Mouse (Mus musculus) G1E-ER4 (cell line): Measurements from ENCODE around the gene Stat6. TPM values are rescaled to one million over a fixed set of nuclear protein-coding genes. Genes with fewer than 3 reads are reported as not detected.

ENCODE experiments used
- GATA1 ChIP-seq: IDR thresholded peaks from one replicate; pipeline ENCODE4 v1.8.0; 2012; ENCODE audit warnings: low read length, inconsistent platforms
- polyA plus RNA-seq: library from polyadenylated mRNA; stranded (reverse); fragments of >175 nt; gene quantifications from 2 replicates; pipeline ENCODE4 v1.2.3, GENCODE M21; 2012

Gene Stat6
- polyA plus RNA-seq, 1 experiment = 30.3 TPM

DNA sequence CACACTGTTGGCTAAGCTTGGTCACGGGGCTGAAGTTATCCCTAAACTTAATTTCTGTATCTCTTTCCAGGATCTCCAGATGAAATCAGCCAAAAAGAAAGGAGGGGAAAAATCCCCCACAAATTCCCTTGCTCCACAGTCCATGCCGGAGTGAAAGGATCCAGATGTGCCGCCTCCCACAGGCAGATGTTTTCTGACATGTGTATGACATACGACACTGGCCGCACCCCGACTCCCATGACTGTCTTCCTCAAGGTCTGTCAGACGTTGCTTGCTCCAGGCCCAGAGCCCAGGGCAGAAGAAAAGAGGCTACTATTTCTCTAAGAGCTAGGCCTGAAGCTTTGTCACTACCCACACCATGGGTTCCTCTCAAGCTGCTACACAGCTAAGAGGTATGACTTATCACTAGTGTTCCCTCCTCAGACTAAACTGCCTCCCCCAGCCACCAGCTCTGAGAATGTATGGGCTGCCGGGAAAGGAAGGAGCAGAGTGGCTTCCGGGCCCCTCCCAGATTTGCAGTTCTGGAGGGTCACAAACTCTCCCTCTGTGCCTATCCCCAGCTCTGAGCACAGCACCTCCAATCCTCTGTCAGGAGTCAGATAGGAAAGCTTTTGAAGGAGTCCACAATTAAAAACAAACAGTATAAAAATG is 33.2 kb upstream of the Stat6 start:
- no peak for TF ChIP-seq GATA1

DNA sequence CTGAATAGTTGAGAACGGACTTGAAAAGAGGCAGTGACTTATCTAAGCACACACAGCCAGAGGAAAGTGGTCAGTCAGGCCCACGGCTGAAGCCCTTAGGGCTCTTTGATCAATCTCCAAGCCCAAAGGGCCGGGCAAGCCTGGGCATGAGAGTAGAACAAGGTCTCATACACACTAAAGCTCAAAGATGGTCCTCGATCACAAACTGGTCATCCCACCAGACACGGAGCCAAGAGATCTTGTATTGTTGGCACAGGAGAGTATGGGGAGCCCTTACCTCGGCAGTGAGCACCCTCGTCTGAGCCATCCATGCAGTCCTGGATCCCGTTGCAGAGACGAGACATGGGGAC is 32.7 kb upstream of the Stat6 start:
- TF ChIP-seq GATA1 = no peak

DNA sequence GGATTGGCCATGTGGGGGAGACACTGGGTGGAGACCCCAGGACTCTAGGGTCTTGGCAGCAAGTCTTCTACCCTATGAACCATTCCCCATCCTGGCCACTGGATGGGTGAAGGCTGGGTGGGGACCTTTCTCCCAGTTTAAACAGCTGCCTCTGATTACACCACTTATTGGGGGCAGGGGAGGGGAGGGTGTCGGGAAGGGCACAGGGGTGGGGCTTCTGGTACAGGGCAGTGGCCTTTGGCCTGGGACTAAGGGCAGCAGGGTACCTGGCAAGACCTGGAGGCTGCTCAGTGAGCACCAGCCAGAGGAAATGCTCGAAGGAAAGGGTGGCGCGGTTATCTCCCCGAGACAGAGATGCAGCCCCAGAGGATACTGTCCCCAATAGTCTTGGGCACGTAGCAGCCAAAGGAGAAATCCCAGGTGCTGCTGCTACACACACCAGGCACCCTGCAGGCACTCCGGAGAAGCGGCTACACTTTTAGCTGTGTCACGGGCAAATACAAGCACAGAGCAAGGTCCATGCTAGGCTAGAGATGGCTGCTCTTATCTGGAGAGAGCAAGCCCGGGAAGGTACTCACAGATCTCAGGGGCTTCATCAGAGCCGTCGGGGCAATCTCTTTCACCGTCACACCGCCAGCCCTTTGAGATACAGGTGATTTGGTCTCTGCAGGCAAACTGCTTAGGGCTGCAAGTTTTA is 30.6 kb upstream of the Stat6 start:
- TF ChIP-seq GATA1 = no peak

DNA sequence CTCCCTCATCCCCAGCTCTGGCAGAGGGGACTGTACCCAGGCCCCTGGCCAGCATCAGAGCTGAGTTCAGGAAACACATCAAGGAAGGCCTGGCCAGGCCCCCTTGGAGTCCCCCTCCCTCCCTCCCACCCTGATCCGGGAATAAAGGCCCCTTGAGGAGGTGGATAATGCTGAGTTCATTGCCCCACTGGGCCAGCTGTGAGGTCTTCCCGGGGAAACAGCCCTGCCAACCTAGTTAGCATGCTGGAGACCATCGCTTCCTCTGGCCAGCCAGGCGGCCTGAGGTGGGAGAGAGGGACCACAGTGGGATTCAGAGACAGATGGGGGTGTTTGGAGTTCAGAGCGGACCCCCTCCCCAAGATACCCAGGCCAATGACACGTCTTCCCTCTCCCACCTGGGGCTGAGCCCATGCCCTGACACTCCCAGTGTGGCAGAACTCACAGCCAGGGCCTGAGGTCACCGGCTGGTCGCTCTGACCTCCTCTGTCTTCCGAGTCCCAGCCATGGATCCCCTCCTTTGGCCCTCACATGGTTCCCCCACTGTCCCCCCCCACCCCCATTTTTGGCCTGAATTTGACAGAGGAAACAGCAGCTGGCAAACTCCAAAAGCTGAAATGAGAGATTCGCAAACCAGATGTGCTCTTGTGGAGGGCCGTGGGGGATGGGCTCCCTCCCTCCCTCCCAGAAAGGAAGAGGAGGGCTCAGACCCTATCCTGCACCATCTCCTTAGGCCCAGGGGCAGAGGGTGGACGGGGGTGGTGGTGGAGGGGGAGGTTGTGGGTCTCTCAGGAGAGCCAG is 28.4 kb upstream of the Stat6 start:
- TF ChIP-seq GATA1 = no peak

DNA sequence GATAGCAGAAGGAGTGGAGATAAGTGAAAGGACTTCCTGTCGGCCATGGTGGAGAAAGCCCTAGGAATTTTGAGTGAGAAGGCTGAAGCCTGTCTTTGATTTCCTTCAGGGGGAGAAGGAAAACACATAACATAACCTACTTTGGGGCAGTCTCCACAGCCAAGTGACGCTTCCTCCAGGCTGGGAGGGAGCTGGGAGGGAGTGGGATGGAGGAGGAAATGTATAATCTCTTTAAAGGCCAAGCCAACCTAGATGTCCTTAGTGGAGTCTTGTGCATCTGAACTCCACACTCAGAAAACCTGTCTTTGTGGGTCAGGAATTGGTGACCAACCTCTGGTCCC is 27.8 kb upstream of the Stat6 start:
- no peak for TF ChIP-seq GATA1

DNA sequence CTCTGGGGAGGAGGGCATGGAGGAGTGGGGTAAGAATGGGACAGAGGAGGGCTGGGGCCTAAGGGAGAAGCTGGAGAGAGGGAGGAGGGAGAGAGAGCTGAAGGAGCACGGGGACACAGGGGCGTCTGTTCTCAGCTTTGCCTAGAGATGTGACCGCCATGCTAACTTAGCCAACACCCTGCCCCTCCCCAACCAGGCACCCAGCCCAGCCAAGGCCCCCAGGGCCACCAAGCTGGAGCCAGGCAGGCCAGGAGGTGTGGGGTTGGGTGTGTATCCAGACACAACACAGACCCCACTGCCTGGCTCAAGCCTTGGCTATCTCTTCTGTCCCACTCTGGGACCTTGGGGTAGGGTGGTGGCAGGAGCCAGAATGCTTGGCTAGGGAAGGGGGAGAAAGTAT is 27.2 kb upstream of the Stat6 start:
- no peak for TF ChIP-seq GATA1

DNA sequence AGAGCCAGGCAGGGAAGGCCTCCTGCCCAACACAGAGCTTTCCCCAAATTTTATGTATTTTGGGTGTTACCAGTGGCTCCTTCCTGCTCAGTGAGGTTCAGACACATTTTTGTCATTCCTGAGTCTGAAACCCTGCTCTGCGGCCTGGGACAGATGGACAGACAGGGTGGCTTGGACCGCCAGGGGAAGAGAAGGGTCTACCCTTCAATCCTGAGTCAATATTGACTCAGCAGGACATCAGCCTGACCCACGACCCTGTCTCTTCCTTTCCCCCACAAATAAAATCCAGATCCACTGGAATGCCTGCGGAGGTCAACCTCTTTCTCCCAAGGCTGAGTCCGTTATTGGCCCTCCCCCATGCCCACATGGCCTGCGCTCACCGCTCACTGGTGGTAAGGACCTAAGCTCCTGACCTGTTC is 26.5 kb upstream of the Stat6 start:
- no peak for TF ChIP-seq GATA1

DNA sequence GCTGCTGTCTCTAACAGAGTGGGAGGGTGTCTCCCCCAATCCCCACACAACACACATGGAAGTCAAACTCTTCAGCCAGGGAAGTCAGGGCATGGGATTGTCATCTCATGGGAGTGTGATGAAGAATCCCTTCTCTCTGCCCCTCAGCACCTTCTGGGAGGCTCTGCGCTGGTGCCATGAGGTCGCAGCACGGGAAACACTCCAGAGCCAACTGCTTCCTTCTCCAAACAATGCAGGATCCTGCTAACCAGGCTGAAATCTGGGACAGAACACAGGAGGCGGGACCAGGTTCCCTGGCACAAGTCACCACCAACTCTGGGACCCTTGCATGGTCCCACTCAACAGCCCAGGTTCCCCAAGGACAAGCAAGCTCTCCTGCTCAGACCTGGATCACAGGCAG is 25.5 kb upstream of the Stat6 start:
- no peak for TF ChIP-seq GATA1

DNA sequence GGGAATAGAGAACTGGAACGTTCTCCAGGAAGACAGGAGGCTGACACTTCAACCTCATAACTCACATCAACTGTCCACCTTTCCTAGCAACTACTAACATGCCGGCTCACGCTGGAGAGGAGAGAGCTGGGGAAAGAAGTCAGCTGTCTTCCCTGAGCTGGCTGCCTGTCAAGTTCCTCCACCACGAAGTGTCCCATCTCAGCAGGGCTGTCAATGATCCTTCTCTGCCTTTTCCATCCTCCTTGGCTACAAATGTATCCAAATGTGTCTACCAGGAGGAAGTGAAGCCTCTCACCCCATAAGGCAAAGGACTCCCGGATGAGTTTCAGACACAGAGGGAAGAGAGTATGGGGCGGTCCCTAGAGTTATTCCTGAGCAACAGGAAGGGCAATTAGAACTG is 24.6 kb upstream of the Stat6 start:
- TF ChIP-seq GATA1 = no peak

DNA sequence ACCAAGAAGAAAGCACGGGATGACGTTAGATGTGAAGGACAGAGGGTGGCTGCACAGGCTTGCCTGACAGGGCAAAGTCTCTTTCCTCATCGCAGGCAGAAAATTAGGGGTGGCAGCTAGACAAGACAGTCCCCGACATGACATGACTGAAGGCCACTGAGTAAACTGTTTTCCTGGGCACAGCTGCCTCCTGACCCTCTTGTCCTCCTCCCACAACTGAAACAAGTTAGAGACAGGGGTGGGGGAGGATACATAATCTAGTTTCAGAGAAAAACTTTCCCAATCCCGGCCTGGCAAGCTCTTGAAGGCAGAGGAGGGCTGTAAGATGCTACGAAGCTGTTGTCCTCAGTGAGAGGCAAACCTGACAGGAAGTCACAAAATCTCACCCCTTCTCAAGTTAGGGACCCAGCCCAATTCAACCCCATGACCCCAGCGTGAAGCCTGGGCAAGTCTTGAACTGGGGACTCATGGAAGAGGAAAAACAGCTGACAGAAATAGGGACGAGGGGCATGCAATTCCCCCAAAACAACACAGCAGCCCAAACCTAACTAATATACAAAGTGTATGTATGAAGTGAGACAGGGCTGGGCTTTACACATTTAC is 23.6 kb upstream of the Stat6 start:
- no peak for TF ChIP-seq GATA1

DNA sequence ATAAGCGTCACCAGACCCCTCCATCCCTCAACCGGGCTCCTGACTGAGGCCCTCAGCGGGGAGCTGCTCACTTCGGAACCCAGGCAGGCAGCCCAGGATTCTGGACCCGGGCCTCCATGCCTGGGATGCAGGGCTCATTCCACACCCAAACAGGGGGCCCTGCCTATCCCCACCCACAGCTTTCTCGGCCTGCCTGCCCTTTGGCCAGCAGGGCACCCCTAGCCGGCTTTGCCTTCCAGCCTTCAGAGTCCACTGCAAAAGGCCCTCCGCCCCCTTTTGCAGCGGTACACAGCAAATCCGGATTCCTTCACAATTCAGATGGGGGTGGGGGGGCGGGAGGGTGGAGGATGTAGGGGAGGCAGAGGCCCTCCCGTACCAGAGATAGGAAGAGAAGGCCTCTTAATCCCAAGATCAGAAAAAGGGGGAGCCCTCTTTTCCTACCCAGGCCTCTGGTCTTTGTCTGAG is 22.8 kb upstream of the Stat6 start:
- TF ChIP-seq GATA1 = no peak

DNA sequence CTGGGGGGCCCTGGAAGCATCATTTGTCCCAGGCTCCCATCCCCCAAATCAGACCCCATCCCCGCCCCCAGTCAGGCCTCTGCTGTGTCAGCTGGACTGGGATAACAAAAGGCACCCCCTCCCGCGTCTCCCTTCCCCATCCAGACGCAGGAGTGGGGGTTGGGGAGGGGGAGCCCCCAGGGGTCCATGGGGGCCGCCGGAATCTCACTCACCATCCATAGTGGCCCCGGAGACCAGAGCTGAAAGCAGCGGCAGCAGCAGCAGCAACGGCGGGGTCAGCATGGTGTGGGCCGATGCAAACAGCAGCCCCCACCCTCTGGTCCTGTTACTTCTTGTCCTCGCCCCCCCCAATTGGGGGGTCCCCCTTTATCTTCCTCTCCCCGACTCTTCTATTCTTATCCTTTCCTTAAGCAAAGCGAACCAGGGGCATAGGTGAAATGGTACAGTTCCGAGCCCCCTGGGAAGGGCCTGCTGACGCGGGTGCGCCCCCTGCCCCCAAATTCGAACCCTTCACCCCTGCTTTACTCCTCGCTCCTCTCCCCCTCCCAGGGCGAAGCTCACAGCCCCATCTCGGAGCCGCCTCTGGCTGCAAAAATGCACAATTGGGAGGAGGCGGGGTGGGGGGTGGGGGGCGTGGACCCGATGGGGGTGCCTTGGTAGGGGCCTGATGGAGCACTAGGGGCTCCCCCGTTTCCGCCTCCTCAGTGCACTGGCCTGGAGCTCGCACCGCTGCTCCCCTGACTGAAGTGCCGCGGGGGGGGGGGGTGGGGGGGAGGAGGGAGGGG is 22.2 kb upstream of the Stat6 start, which contains the start of gene Lrp1:
Lrp1 (minus strand) TSS at position 743 of the 785 bp plus-strand sequence.
- TF ChIP-seq GATA1 = no peak

DNA sequence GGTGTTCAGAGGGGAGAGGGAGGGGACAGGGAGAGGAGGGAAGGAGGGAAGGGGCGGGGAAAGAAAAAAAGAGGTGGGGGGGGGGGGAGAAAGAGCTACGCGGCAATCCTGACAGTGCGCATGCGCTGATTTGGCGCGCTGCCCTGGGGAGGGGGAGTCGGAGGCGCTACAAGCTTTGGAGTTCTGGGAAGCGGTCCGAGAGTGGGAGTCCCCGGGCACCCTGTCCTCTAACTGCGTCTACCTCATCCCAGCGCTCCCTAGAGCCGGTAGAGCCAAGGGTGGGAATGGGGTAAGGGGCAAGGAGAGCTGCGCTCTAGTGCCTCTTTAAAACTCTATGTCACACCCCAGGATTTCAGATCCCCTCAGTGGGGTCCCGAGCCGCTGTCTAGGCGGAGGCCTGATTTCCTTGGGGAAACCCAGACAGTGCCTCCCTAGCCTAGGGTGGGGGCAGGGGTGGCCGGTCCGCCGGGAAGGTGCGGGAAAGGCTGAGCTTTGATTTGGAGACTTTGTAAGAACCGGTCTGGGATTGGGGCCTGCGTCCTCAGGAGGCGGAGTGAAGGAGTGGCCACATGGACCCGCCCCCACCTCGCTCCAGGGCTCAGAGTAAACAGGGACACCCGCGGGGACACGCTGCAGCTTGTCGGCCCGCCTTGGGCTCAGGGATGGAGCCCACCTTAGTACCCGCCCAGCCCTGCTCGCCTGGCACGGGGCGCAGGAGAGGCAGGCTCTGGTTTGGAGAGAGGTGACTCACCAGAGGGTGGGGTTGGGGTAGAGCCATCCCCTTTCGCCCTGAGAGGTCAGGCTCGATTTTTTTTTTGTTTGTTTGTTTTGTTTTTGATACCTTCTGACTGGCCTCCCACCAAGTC is 21.4 kb upstream of the Stat6 start:
- no peak for TF ChIP-seq GATA1

DNA sequence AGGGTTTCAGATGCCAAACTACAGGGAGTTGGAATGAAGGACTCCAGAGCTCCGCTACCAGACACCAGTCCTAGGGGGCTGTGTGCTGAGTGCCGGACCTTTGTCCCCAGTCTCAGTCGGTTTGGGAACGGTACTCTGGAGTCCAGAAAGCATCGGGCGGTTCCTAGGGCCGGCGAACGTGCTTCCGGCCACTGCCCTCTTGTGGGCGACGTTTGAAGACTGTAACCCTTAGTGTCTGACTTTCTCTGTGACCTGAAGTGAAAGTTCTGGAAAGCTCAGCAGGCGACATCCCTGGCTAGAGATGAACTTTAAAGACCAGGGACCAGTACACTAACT is 20.8 kb upstream of the Stat6 start:
- TF ChIP-seq GATA1 = no peak

DNA sequence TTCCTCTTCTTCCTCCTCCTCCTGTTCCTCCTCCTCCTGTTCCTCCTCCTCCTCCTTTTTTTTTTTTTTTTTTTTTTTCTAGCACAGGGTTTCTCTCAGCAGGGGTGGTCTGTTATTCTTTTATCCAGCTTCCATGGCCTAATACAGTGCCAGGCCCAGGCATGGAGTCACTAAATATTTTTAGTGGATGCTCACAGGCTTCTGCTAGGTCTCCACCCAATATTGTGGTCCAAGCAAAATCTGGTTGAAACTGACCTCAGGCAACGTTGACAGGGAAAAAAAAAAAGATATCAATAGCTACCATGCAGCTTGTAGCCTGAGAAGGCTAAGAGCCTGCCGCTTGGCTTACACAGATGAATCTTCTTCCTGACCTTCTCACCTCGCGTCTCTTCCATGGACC is 20.1 kb upstream of the Stat6 start:
- no peak for TF ChIP-seq GATA1
